Mouse (Mus musculus): ENCODE results near the gene Stx8. TPM values are rescaled to one million over a fixed set of nuclear protein-coding genes. Genes with fewer than 3 reads are reported as not detected.

Gene Stx8
- polyA plus RNA-seq, 1 experiment from 2014 or later, result 50.6 TPM

- H3K9ac ChIP-seq, result no peak overlapping the region
- H3K27me3 ChIP-seq (replicated peaks), result no peaks in the 10 kb centered on the region
- 0 out of 2 replicates have a peak, but pooled peaks cover 12% of the 10 kb centered on the region for H3K36me3 ChIP-seq
- no peak for ATAC-seq (ENCODE audit: extremely low read depth, insufficient number of reproducible peaks, low FRiP score, low TSS enrichment)
- WGBS, result 47% methylated on average over 11 of the region's 11 CpGs
- no peaks in the 10 kb centered on the region for H3K9me3 ChIP-seq
- no peak overlapping the region for H3K27ac ChIP-seq (replicated peaks)
- no peak overlapping the region for H3K4me3 ChIP-seq
- peak overlapping the region; percentile 2 for H3K4me2 ChIP-seq
- H3K4me1 ChIP-seq, result peaks cover 34% of the 10 kb centered on the region
These were observed 53.2 kb downstream of the Stx8 start for GRCm38 (mm10) chr11:68019156-68019555.

GRCm38 (mm10) chr11:68021976-68022375, 56.0 kb downstream of the Stx8 start:
- Histone ChIP-seq H3K4me1 (peaks cover 37% of the 10 kb centered on the region), H3K9me3 (no peaks in the 10 kb centered on the region), H3K4me2 (no peak overlapping the region), H3K4me3 (no peak overlapping the region), H3K9ac (no peak overlapping the region), H3K27ac (replicated peaks) (no peak overlapping the region), H3K36me3 (0 out of 2 replicates have a peak, but pooled peaks cover 4% of the 10 kb centered on the region), H3K27me3 (replicated peaks) (no peaks in the 10 kb centered on the region)
- WGBS, result 82% methylated on average over 7 of the region's 7 CpGs
- ATAC-seq (ENCODE audit: extremely low read depth, insufficient number of reproducible peaks, low FRiP score, low TSS enrichment), result no peak

GRCm38 (mm10) chr11:68022895-68023294, 56.9 kb downstream of the Stx8 start:
- peaks cover 37% of the 10 kb centered on the region for H3K4me1 ChIP-seq
- H3K4me2 ChIP-seq, result no peak overlapping the region
- H3K4me3 ChIP-seq, result no peak overlapping the region
- no peak overlapping the region for H3K27ac ChIP-seq (replicated peaks)
- no peak for ATAC-seq (ENCODE audit: extremely low read depth, insufficient number of reproducible peaks, low FRiP score, low TSS enrichment)
- H3K9me3 ChIP-seq, result no peaks in the 10 kb centered on the region
- no peak overlapping the region for H3K9ac ChIP-seq
- 0 out of 2 replicates have a peak, but pooled peaks cover 4% of the 10 kb centered on the region for H3K36me3 ChIP-seq
- 55% methylated on average over 5 of the region's 5 CpGs for WGBS
- H3K27me3 ChIP-seq (replicated peaks), result no peaks in the 10 kb centered on the region

GRCm38 (mm10) chr11:68023811-68024369, 57.9 kb downstream of the Stx8 start:
- no peak for ATAC-seq (ENCODE audit: extremely low read depth, insufficient number of reproducible peaks, low FRiP score, low TSS enrichment)

GRCm38 (mm10) chr11:68026590-68026989, 60.6 kb downstream of the Stx8 start:
- Histone ChIP-seq H3K9me3 (no peaks in the 10 kb centered on the region), H3K27ac (replicated peaks) (no peak overlapping the region), H3K4me3 (no peak overlapping the region), H3K4me2 (no peak overlapping the region), H3K9ac (no peak overlapping the region), H3K4me1 (peaks cover 30% of the 10 kb centered on the region), H3K27me3 (replicated peaks) (no peaks in the 10 kb centered on the region), H3K36me3 (no peaks in the 10 kb centered on the region)
- 81% methylated on average over 5 of the region's 5 CpGs for WGBS
- ATAC-seq (ENCODE audit: extremely low read depth, insufficient number of reproducible peaks, low FRiP score, low TSS enrichment), result no peak

More at GRCm38 (mm10) chr11:68023811-68024369, 57.9 kb downstream of the Stx8 start:
- Histone ChIP-seq H3K4me3 (no peak overlapping the region), H3K9ac (no peak overlapping the region), H3K4me2 (no peak overlapping the region), H3K27me3 (replicated peaks) (no peaks in the 10 kb centered on the region), H3K9me3 (no peaks in the 10 kb centered on the region), H3K36me3 (0 out of 2 replicates have a peak, but pooled peaks cover 4% of the 10 kb centered on the region), H3K4me1 (peaks cover 31% of the 10 kb centered on the region), H3K27ac (replicated peaks) (no peak overlapping the region)
- 50% methylated on average over 8 of the region's 8 CpGs for WGBS

GRCm38 (mm10) chr11:68029079-68029478, 63.1 kb downstream of the Stx8 start:
- no peaks in the 10 kb centered on the region for H3K36me3 ChIP-seq
- no peak overlapping the region for H3K4me3 ChIP-seq
- H3K27me3 ChIP-seq (replicated peaks), result no peaks in the 10 kb centered on the region
- peaks cover 16% of the 10 kb centered on the region for H3K4me1 ChIP-seq
- ATAC-seq (ENCODE audit: extremely low read depth, insufficient number of reproducible peaks, low FRiP score, low TSS enrichment), result no peak
- 63% methylated on average over 4 of the region's 4 CpGs for WGBS
- no peaks in the 10 kb centered on the region for H3K9me3 ChIP-seq
- H3K9ac ChIP-seq, result no peak overlapping the region
- no peak overlapping the region for H3K4me2 ChIP-seq
- no peak overlapping the region for H3K27ac ChIP-seq (replicated peaks)

GRCm38 (mm10) chr11:68029871-68030270, 63.9 kb downstream of the Stx8 start:
- WGBS, result 52% methylated on average over 3 of the region's 3 CpGs
- no peak for ATAC-seq (ENCODE audit: extremely low read depth, insufficient number of reproducible peaks, low FRiP score, low TSS enrichment)
- H3K9ac ChIP-seq, result no peak overlapping the region
- no peak overlapping the region for H3K4me3 ChIP-seq
- H3K27me3 ChIP-seq (replicated peaks), result no peaks in the 10 kb centered on the region
- no peaks in the 10 kb centered on the region for H3K9me3 ChIP-seq
- H3K4me2 ChIP-seq, result no peak overlapping the region
- H3K4me1 ChIP-seq, result peaks cover 13% of the 10 kb centered on the region
- no peak overlapping the region for H3K27ac ChIP-seq (replicated peaks)
- H3K36me3 ChIP-seq, result no peaks in the 10 kb centered on the region

- 92% methylated on average over 1 of the region's 1 CpGs for WGBS
- no peak overlapping the region for H3K9ac ChIP-seq
- ATAC-seq (ENCODE audit: extremely low read depth, insufficient number of reproducible peaks, low FRiP score, low TSS enrichment), result no peak
- peaks cover 13% of the 10 kb centered on the region for H3K4me1 ChIP-seq
- H3K4me3 ChIP-seq, result no peak overlapping the region
- no peak overlapping the region for H3K27ac ChIP-seq (replicated peaks)
- H3K4me2 ChIP-seq, result no peak overlapping the region
- no peaks in the 10 kb centered on the region for H3K9me3 ChIP-seq
- no peaks in the 10 kb centered on the region for H3K36me3 ChIP-seq
- H3K27me3 ChIP-seq (replicated peaks), result no peaks in the 10 kb centered on the region
These were observed 64.8 kb downstream of the Stx8 start for GRCm38 (mm10) chr11:68030771-68031170.

GRCm38 (mm10) chr11:68032448-68032847, 66.5 kb downstream of the Stx8 start:
- Histone ChIP-seq H3K27me3 (replicated peaks) (no peaks in the 10 kb centered on the region), H3K4me2 (no peak overlapping the region)
- WGBS, result 78% methylated on average over 2 of the region's 2 CpGs

GRCm38 (mm10) chr11:68033331-68033926, 67.4 kb downstream of the Stx8 start:
- H3K9ac ChIP-seq, result no peak overlapping the region
- H3K4me2 ChIP-seq, result no peak overlapping the region
- no peak for ATAC-seq (ENCODE audit: extremely low read depth, insufficient number of reproducible peaks, low FRiP score, low TSS enrichment)
- 80% methylated on average over 11 of the region's 11 CpGs for WGBS
- no peaks in the 10 kb centered on the region for H3K36me3 ChIP-seq
- peaks cover 13% of the 10 kb centered on the region for H3K4me1 ChIP-seq
- no peaks in the 10 kb centered on the region for H3K9me3 ChIP-seq
- no peak overlapping the region for H3K27ac ChIP-seq (replicated peaks)
- no peaks in the 10 kb centered on the region for H3K27me3 ChIP-seq (replicated peaks)
- no peak overlapping the region for H3K4me3 ChIP-seq

More at GRCm38 (mm10) chr11:68032448-68032847, 66.5 kb downstream of the Stx8 start:
- peaks cover 13% of the 10 kb centered on the region for H3K4me1 ChIP-seq
- ATAC-seq (ENCODE audit: extremely low read depth, insufficient number of reproducible peaks, low FRiP score, low TSS enrichment), result no peak
- no peak overlapping the region for H3K27ac ChIP-seq (replicated peaks)
- no peaks in the 10 kb centered on the region for H3K36me3 ChIP-seq
- H3K9me3 ChIP-seq, result no peaks in the 10 kb centered on the region
- H3K4me3 ChIP-seq, result no peak overlapping the region
- no peak overlapping the region for H3K9ac ChIP-seq

- Histone ChIP-seq H3K4me2 (no peak overlapping the region), H3K36me3 (no peaks in the 10 kb centered on the region), H3K27ac (replicated peaks) (no peak overlapping the region), H3K9ac (no peak overlapping the region), H3K4me1 (peaks cover 10% of the 10 kb centered on the region), H3K4me3 (no peak overlapping the region), H3K27me3 (replicated peaks) (no peaks in the 10 kb centered on the region), H3K9me3 (no peaks in the 10 kb centered on the region)
- ATAC-seq (ENCODE audit: extremely low read depth, insufficient number of reproducible peaks, low FRiP score, low TSS enrichment), result no peak
- WGBS, result 63% methylated on average over 5 of the region's 5 CpGs
These were observed 68.4 kb downstream of the Stx8 start for GRCm38 (mm10) chr11:68034422-68034821.
